Mouse (Mus musculus) right cerebral cortex, adult 2 months (tissue): ENCODE measurements at regions not wholly inside any gene's neighbourhood (a gene's known extent, or its start where the extent isn't known, plus 50 kb on each side); places are given as distances from the start of the nearest gene placed in this dataset.

Experiments used
- DNase-seq, 2 experiments: peaks; one replicate each; pipeline ENCODE4 v3.0.0; 2021 to 2022; ENCODE audit warnings: low spot score in 2 of 2

DNA sequence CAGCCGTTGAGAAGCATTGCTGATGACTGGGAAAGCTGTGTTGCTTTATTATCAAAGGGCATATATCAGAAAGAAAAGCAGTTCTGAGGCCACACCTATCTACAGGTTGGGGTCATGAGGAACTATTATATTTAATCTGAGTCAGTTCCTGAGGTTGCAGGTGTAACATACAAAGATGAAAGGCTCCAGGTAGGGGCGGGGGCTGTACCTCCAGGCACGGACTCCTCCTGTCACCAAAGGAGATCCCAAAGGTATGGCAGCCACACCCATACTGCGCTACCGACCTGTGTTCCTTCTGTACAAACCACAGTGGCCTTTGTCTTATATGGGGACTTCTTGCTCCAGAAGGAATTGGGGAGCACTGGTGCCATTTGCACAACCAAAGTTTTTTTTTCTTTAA is 149.4 kb upstream of the Klf3 start:
- no peak for DNase-seq

DNA sequence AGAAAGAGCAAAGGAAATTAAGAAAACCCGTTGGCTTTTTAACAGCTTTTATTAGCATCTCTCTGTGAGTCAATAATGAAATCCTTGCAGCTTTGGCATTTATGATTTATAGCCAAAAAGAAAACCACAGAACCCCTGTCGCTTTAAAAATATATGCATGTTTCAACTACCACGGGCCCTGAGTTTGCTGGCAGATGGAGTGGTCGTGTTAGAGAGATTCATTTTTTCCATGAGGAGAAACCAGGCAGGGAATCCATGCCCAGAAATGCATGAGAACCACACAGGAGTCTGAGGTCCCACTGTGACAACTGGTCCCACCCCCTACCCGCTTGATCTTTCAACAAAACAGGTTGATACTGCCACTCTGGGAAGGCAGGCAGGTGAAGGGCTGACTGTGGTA is 147.9 kb upstream of the Klf3 start:
- DNase-seq = no peak

DNA sequence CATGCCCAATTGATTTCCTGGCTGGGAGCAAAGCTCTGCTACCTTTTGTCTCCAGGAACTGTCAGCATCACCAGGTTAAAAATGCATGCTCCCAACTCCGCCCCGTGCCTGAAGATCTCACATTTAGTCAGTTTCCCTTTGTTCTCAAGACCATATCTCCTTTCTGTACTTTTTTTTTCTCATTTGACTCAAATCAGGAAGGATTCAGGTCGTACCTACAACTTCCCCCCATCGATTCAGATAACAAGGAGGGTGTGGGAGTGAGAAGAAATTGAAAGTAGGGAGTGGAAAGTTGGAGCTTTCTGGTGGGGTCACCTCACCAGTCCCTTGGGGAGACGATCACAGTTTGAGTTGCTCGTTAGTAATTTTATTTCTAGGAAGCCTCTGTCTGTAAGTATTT is 141.2 kb upstream of the Klf3 start:
- no peak for DNase-seq

DNA sequence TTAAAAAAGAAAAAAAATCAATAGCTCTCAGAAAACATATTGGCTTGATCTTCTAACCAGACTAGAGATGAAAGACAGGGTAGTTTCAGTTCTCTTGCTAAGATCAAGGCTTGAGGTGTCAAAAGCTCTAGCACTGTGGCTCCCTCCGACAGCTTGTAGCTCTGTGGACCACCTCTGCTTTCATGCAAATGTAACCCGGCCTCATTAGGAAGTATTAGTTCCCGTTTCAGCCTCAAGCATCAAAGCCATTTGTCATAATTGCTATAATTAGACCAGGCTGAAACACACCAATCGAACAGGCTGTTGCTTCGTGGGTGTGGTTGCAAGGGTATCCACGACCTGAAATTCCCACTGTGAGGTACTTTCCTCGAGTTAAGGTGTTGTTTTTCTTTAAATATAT is 140.7 kb upstream of the Klf3 start:
- DNase-seq = no peak

DNA sequence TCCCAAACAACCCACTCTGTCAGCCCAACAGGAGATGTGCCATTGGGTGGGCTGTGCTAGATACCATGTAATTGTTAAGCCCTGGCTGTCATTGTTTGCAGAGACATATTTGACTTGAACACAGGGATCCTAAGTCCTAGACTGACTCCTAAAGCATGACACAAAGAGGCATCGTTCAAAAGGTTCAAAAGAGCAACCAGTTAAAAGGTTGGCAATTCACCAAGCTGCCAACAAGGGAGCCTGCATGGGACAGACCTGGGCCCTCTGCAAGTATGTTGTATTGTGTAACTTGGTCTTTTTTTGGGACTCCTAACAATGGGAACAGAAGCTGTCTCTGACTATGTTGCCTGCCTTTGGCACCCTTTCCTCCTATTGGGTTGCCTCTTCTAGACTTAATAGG is 139.4 kb upstream of the Klf3 start:
- DNase-seq = no peak

DNA sequence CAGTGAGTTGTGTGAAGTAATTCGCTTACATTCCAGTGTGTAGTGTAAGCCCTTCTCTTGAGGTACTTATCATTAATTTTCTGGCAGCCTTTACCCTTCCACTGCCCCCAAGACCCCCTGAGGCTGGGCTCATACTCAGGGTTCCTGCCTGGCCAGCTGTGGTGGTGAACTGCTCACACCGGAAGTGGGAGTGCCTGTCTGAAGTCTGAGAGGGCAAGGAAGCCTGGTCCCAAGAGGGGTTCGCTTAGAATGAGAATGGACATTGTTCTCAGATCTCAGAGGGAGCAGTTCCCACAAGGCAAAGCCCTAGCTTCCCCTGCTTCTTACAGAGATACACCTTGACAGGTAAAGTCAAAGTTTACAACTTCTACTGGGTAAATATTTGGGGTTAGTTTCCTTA is 138.1 kb upstream of the Klf3 start:
- no peak for DNase-seq

DNA sequence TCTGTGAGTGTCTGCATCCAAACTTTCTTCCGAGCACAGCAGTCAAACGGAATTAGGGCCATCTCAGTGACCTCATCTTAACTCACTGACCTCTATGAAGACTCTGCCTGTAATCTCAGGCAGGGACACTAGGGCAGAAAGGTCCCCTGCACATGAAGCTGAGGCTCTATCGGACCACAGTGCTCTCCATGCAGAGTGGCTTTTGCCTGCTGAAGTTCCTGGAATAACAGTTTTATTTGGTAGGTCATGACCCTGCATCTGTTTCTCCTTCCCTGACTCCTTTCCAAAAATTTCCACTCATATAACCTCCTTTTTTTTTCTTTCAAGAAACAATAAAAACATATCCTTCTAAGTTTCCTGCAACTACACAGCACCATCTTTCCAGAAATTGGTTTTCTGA is 136.9 kb upstream of the Klf3 start:
- DNase-seq = no peak

DNA sequence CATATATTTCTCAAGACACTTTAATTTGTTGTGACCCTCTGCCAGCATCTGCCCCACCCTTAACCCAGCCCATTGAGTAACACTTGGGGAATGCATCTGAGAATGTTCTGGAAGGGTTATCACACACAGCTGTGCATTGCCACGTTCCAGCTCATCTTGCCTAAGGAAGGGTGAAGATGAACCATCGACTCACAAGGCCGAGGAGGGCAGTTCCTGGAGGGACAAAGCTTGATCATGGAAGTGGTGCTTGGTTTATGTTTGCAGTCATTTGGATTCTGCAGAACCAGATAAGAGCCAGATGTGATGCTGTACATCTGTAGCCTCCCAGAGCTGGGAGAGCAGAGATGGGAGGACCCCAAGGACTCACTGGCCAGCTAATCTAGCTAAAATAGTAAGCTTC is 136.1 kb upstream of the Klf3 start:
- no peak for DNase-seq

DNA sequence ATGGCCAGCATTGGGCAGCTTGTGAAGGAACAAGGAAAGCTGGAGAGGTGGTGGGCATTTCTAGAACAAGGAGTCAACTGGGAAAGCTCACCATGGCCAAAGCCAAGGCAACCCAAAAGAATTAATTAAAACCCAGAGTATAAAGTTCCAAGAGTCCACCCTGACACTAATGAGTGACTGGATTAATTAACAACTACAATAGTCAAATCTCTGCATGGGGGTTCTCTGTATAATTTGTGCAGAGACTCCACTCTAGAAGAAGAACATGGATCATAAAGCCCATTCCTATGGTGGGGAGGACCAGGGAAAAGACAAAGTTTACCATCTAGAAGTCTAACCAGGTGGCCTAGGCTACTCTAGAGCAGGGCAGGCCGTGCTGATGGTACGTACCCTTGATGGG is 129.3 kb upstream of the Klf3 start:
- DNase-seq = no peak

DNA sequence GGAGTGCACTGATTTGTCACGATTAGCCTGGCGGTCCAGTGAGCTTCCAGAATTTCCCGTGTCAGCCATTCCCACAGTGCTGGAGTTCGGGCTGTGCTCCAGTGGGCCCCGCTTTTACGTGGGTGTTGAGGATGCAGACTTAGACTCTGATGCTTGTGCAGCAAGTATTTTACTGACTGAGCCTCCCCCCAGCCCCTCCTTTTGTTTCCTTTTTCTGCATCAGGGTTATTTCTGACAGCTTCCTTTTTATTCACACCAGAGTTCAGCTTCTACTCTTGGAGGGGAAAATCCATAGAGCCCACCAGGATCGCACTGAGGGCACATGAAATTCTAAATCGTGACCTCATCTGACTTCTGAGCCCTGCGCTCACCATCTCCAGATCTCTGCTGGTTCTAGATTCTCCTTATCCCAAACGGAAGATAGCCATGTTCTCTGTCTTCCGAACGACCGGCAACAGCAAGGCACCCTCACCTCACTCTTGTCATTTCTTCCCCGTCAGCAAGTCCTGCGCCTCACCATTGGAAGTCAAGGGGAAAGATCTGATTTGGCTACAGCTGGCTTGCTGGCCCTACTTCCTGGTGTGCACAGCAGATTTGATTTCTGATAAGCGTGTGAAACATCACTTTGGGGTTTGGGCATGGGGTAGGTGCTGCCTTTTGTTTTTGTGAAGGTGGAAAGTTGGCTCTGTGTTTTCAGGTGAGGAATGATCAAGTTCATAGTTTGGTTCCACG is 126.8 kb upstream of the Klf3 start:
- no peak for DNase-seq

DNA sequence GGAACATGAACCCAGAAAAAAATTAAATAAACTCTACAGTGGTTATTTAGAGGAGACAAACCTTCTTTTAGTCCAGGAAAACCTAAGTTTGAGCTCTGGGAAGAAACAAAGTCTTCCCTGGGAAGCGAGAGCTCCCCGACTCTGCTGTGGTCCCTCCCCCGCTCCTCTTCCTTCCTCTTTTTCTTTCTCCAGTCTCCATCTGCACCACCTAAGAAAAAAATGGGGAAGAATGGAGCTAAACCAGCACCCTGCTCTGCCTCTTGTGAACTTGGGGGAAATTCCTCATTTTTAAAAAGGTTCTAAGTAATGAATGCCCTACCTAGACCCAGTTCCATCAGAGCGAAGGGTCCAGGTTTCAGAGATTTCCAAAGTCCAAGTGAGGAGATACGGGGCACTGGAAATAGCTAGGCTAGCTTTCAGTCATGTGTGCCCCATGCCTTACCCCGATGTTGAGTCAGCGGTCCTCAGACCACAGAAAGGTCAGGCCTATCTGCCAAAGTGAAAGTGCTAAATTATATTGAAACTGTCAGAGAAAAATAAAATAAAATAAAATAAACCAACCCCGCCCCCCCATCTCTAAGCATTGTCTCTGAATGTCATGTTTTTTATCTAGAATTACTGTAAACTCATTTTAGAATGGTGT is 126.1 kb upstream of the Klf3 start:
- DNase-seq = no peak

DNA sequence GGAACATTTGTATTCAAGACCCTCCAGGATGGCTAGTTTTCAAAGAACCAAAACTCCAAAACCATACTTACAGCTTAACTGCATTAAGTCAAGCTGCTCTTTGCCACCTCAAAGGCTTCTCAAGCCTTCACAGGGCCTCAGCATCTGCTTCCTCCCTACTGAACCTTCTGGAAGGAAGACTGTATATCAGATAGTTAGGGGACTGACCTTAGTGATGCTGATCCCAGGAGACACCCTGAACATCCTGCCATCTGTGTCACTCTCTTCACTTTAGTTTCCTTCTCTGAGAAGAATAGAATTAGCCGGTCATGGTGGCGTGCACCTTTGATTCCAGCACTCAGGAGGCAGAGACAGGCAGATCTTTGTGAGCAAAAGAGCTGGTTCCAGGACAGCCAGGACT is 124.5 kb upstream of the Klf3 start:
- no peak for DNase-seq

DNA sequence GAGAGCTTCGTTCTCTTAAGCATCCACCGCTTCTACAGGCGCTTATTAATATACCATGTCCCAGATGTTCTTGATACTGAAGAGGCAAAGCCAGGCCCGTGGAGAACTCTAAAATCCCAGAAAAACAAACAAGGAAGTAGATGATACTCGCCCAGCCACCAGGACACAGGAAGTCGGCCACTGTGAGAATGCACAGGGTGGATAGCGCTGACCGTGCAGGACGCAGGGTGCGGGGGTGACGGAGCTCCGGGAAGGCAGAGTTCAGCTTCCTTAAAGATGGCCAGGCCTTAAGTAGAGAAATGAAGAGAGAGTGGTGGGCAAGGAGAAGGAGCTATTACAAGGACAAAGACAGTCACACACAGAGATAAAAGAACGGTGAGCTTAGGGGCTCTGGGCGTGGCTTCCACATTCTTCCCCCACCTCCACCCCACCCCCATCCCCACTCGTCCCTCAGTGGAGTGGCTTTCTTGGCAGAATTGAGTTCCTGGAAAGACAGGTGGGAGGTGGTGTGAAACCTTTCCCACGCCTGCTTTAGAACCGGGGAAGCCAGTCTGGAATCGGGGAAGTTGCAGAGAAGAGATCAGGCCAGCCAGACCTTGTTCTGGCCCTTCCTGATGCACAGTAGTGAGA is 123.1 kb upstream of the Klf3 start:
- no peak for DNase-seq

DNA sequence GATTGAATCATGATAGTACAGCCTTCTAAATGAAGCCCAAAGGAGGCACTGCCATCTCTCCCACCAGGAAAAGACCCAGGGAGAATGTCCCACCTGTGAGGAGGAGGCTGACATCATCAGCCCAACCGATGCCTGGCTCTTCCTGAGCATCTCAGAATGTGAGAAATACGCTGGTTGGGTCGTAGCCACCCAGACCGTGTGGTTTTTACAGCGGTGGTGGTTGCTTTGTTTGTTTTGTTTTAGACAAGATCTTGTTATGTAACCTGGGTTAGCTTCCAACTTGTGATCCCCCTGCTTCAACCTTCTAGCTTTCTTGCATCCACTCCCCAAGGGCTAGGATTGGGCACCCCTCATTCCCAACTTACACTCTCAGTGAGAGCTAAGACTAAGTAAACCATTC is 122.0 kb upstream of the Klf3 start:
- DNase-seq = no peak

DNA sequence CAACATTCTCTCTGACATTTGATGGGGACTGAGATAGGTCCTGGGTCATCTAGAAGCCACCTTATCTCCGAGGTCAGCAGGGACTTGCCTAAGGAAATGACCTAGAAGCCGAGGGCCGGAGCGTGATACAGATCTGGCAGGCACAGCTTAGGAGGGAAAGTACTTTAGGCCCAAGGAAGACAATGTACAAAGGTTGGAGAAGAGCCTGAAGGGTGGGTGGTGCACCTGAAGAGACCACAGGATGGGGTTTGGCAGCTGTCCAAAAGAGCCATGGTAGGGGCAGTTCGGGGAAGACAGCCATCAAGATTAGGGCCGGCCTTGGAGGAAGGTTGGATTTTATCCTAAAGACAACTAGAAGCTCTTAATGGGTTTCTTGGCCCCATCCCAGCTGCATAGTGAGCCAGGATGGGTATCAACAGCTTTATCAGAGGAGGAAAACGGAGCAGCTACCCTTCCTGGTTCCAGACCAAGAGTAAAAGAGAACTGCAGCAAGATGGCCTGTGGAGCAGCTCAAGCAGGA is 120.8 kb upstream of the Klf3 start:
- no peak for DNase-seq

DNA sequence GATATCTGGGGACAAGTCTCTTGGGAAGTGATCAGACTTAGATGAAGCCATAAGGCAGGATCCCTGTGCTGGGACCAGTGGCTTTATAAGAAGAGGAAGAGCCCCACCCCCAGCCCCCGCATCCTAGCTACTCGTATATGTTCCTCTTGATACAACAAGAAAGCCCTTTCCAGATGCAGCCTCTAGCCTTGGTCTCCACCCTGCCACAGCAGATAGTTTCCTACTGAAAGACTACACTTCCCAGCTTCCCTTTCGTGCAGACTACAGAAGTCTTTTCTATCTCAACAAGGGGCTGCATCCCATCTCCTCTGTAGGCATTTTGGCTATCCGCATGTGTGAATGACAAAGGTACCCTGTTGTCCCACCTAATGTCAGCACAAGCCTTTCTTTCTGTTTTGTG is 119.8 kb upstream of the Klf3 start:
- DNase-seq = no peak

DNA sequence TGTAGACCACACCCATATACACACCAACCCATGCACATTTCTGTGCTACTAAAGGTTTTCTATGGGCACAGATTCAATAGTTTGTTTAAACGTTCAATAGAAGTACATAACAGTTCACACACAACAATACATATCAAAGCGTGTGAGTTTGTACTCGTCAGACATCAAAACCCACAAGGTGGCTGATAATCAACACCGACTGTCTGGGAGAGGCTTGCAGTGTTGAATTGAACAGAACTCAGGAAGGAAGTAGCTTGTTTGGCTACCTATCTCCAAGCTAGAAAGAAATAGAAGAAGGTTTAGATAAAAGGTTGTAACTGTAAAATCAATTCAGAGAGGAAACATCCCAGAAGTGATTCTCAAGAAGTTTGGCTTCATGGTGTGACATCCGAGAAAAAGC is 118.9 kb upstream of the Klf3 start:
- DNase-seq = no peak

DNA sequence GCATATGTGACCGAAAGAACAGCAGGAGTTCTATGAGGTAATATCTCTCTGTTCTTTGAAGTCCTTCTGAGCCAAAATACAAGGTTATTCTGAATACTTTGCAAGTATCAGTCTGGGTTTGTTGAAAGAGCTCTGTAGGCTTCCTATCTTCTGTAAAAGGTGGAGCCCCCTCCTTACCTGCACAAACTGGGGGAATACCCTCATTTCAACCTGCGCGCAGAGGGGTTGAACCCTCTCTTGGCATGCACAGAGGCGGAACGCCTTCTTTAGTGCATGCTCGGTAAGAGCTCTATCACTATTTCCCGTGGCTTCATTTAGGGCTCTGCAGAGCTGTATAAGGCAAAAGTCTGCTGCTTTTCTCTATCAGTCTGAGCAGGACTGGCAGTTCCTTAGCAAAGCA is 113.0 kb upstream of the Klf3 start:
- DNase-seq = no peak

DNA sequence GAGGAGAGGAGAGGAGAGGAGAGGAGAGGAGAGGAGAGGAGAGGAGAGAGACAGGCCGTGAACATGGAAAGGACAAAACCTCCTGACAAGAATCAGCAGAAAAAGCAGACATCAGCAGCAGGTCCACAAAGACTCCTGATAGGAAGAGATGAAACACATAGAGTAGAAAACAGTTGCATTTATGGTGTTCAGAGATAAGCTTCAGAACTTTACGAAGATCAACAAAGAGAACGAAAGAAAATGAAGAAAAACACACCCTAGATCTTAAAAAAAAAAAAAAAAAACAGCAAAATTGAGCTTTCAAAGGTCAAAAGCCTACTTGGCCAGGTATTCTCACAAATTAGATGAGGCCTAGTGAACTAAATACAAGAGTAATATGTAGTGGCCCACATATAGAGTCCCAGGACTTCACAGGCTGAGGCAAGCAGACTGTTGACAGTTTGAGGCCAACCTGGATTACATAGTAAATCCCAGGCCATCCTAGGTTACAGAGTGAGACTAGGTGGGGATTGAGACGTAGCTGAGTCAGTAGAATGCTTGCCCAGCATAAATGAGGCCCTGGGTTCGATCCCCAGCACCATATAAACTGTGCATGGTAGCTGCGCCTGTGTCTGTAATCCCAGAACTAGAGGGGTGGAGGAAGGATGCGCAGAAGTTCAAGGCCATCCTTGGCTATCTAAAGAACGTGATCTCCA is 111.6 kb upstream of the Klf3 start:
- DNase-seq = no peak

DNA sequence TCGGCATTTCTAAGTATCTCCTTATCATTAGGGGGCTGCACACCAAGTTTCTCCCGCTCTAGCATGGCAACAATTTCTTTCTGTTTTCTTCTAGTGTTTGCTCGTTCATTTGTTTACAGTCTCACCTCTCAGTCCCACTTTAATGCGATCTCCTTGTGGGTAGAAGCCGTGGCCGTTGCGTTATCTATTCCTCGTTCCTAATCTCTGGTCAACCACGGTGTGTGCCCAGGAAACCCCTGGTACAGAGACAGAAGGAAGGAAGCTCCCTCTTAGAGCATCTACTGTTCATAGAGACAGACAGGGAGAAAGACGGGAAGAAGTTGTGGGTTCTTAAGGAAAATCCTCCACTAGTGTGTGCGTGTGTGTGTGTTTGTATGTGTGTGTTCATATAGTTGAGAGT is 110.9 kb upstream of the Klf3 start:
- no peak for DNase-seq

DNA sequence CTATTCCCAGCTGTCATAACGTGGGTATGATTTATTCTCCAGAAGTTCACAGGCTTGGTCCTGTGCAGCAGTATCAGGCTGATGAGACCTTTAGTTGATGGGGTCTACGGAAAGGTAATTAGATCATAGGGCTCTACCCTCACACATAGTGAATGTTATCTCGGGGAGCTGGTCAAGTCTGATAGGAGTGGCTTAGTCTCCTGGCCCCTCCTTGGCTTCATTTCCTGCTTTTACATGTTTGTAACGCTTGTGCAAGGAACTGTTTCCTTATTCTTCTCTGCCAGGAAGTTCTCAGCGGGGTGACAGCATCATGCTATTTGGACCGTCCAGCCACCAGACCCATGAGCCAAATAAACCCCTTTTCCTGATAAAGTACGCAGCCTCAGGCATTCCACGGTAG is 109.6 kb upstream of the Klf3 start:
- no peak for DNase-seq

DNA sequence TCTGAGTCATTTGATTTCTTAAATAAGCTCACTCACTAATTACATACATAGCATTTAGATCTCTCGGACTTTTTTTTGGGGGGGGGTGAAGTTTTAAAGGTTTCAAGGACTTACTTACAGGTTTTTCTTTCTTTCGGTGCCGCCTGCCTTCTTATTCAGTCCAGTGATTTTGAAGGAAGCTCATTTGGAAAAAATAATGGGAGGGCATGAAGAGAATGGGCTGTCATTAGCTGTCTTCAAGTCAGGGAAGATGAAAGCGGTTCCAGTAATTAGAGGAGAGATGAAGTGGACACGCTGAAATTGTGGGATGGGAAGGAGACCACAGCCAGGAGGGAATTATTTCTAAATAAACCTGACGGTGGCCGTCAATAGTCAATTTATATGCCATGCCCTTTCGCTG is 108.6 kb upstream of the Klf3 start:
- no peak for DNase-seq

DNA sequence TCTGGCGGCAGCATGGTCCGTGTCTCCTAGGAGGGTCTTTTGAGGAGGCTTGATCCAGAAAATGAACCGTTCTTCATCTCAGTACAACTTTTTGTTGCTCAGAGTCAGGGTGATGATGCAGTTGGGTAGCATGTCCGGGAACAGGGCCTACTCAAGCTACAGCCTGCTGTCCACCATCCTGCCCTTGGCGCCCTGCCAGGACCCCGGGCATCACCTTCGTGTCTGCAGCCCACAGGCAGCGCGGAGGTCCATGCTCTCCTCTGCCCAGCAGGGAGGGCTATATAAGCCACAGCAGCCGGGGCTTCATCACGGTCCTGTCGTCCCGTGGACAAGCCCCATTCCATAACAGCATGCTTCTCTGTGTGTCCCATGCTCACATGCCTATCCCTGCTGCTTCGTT is 107.1 kb upstream of the Klf3 start:
- no peak for DNase-seq
